Mouse (Mus musculus): ENCODE data around the gene Acbd7. TPM values are rescaled to one million over a fixed set of nuclear protein-coding genes. Genes with fewer than 3 reads are reported as not detected.

The Acbd7 gene
- total and polyA plus RNA-seq, 2 experiments = not detected

GRCm38 (mm10) chr2:3331071-3331703 is 4.8 kb upstream of the Acbd7 start:
- Histone ChIP-seq H3K27ac (replicated peaks; ENCODE audit: insufficient read depth, low read depth, low read length) (0 out of 2 replicates have a peak overlapping the region, but pooled peaks have one; percentile 4), H3K4me1 (ENCODE audit: control insufficient read depth, insufficient read depth, low read length) (peaks cover 10% of the 10 kb centered on the region), H3K4me3 (ENCODE audit: insufficient read depth, low read depth, low read length) (no peak overlapping the region), H3K27me3 (ENCODE audit: control insufficient read depth, insufficient read depth, low read length) (no peaks in the 10 kb centered on the region), H3K9ac (ENCODE audit: low read depth, low read length) (no peak overlapping the region; the same call in 1 of the 2 replicates), H3K79me2 (ENCODE audit: control insufficient read depth, insufficient read depth, low read length) (no peaks in the 10 kb centered on the region), H3K36me3 (ENCODE audit: control insufficient read depth, insufficient read depth, low read length) (peaks cover 13% of the 10 kb centered on the region; the same call in 1 of the 2 replicates)
- no peak for DNase-seq (ENCODE audit: extremely low read depth, low read depth, low spot score)
- WGBS = 42% methylated on average over 5 of the region's 5 CpGs
- TF ChIP-seq POLR2A (IDR thresholded peaks at IDR 0.05; ENCODE audit: extremely low read depth, insufficient read depth, low read length) = no peak
- TF ChIP-seq CTCF (IDR thresholded peaks at IDR 0.05; ENCODE audit: low read depth, low read length) = no peak

DNA sequence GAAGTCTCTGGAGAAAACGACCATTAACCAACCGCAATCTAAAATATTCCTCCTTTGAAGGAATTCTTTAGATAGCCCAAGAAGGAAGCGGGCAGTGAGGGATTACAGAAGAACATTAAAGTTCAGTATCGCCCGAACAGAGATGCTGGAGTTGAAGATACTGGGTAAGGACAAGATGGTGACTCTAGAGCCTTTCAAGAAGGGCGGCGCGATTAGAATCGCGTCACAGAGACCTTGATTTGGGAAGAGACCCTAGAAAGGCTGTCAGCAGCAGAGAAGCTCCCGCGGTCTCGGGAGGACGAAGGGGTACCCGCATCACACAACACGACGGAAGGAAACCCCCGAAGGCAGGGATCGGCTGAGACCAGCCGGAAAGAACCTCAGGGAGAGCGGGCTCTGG is 3.9 kb upstream of the Acbd7 start:
- Histone ChIP-seq H3K4me3 (ENCODE audit: insufficient read depth, low read depth, low read length) (peak overlapping the region; percentile 76), H3K27me3 (ENCODE audit: control insufficient read depth, insufficient read depth, low read length) (no peaks in the 10 kb centered on the region), H3K79me2 (ENCODE audit: control insufficient read depth, insufficient read depth, low read length) (no peaks in the 10 kb centered on the region), H3K36me3 (ENCODE audit: control insufficient read depth, insufficient read depth, low read length) (peaks cover 11% of the 10 kb centered on the region; the same call in 1 of the 2 replicates), H3K4me1 (ENCODE audit: control insufficient read depth, insufficient read depth, low read length) (peaks cover 10% of the 10 kb centered on the region), H3K9ac (ENCODE audit: low read depth, low read length) (peak overlapping the region; percentile 82), H3K27ac (replicated peaks; ENCODE audit: insufficient read depth, low read depth, low read length) (peak overlapping the region; percentile 52)
- no peak for DNase-seq (ENCODE audit: extremely low read depth, low read depth, low spot score)
- under 1% methylated on average over 21 of the region's 21 CpGs for WGBS
- no peak for TF ChIP-seq CTCF (IDR thresholded peaks at IDR 0.05; ENCODE audit: low read depth, low read length)
- no peak for TF ChIP-seq POLR2A (IDR thresholded peaks at IDR 0.05; ENCODE audit: extremely low read depth, insufficient read depth, low read length)

DNA sequence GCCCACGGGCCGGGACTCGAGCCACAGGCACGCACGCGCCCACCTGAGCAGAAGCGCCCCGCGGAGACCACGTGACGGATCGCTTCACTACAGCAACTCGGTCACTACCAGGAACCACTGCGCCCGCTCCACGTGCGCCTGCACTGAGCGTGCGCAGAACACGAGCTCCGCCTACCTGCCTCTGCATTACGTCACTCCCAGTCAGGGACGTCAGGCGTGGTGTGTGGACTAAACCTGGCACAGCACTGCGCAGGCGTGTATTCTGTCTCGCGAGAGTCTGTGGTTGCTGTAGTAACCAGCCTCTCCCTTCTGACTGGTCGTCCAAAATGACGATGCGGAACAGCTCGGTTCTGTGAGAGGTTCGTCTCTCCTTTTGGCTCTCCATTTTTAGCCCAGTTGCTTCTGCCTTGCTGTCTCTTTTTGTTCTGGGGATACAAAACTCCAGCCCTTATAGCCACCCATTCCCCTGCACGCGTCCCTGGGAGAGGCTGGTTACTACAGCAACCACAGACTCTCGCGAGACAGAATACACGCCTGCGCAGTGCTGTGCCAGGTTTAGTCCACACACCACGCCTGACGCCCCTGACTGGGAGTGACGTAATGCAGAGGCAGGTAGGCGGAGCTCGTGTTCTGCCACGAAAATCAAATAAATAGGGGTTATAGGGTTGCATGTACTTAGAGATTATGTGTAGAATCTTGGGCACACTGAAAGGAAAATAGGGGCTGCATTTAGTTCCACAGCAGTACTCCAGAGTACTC is 3.3 kb upstream of the Acbd7 start, which contains the start of gene Rpp38:
Gene Rpp38 (minus strand): TSS at position 160 of the 759 bp plus-strand sequence.
- DNase-seq (ENCODE audit: extremely low read depth, low read depth, low spot score) = peak; percentile 85
- 0 out of 2 replicates have a peak, but pooled peaks have one; percentile 9 for TF ChIP-seq POLR2A (IDR thresholded peaks at IDR 0.05; ENCODE audit: extremely low read depth, insufficient read depth, low read length)
- TF ChIP-seq CTCF (IDR thresholded peaks at IDR 0.05; ENCODE audit: low read depth, low read length) = no peak
- peaks cover 11% of the 10 kb centered on the region; the same call in 1 of the 2 replicates for H3K36me3 ChIP-seq (ENCODE audit: control insufficient read depth, insufficient read depth, low read length)
- no peaks in the 10 kb centered on the region for H3K79me2 ChIP-seq (ENCODE audit: control insufficient read depth, insufficient read depth, low read length)
- peak within 1 kb of the TSS; percentile 55 for H3K27ac ChIP-seq (replicated peaks; ENCODE audit: insufficient read depth, low read depth, low read length)
- H3K4me1 ChIP-seq (ENCODE audit: control insufficient read depth, insufficient read depth, low read length) = peaks cover 10% of the 10 kb centered on the region
- under 1% methylated on average over 45 of the region's 45 CpGs for WGBS
- peak within 1 kb of the TSS; percentile 82 for H3K9ac ChIP-seq (ENCODE audit: low read depth, low read length)
- H3K27me3 ChIP-seq (ENCODE audit: control insufficient read depth, insufficient read depth, low read length) = no peaks in the 10 kb centered on the region
- peak within 1 kb of the TSS; percentile 76 for H3K4me3 ChIP-seq (ENCODE audit: insufficient read depth, low read depth, low read length)

DNA sequence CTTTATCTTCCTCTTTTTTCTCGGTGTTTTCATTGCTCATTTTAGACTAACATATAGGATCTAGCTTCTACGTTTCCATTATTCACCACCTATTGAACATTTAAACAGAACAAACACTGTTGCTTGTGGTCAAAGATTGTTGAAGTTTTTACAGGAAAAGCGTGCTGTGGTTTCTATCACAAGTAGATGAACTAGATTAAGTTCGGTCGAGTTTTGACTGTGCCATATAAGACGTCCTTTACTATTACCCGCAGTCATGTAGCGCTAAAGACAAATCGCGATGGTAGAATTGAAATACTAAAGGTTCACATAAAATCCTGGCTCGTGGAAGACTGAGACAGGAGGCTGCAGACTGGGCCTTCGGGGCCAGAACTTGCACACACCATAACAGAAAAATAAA is 2.2 kb upstream of the Acbd7 start:
- no peak overlapping the region for H3K27ac ChIP-seq (replicated peaks; ENCODE audit: insufficient read depth, low read depth, low read length)
- H3K36me3 ChIP-seq (ENCODE audit: control insufficient read depth, insufficient read depth, low read length) = peaks cover 2% of the 10 kb centered on the region; the same call in 1 of the 2 replicates
- H3K9ac ChIP-seq (ENCODE audit: low read depth, low read length) = no peak overlapping the region
- H3K27me3 ChIP-seq (ENCODE audit: control insufficient read depth, insufficient read depth, low read length) = no peaks in the 10 kb centered on the region
- no peak for TF ChIP-seq CTCF (IDR thresholded peaks at IDR 0.05; ENCODE audit: low read depth, low read length)
- TF ChIP-seq POLR2A (IDR thresholded peaks at IDR 0.05; ENCODE audit: extremely low read depth, insufficient read depth, low read length) = no peak
- 92% methylated on average over 12 of the region's 12 CpGs for WGBS
- H3K4me3 ChIP-seq (ENCODE audit: insufficient read depth, low read depth, low read length) = no peak overlapping the region
- peaks cover 10% of the 10 kb centered on the region for H3K4me1 ChIP-seq (ENCODE audit: control insufficient read depth, insufficient read depth, low read length)
- H3K79me2 ChIP-seq (ENCODE audit: control insufficient read depth, insufficient read depth, low read length) = no peaks in the 10 kb centered on the region
- no peak for DNase-seq (ENCODE audit: extremely low read depth, low read depth, low spot score)

- no peak for TF ChIP-seq CTCF (IDR thresholded peaks at IDR 0.05; ENCODE audit: low read depth, low read length)
- TF ChIP-seq POLR2A (IDR thresholded peaks at IDR 0.05; ENCODE audit: extremely low read depth, insufficient read depth, low read length) = no peak
These were observed 12.5 kb downstream of the Acbd7 start for GRCm38 (mm10) chr2:3348422-3348821.

More at GRCm38 (mm10) chr2:3348422-3348821, 12.5 kb downstream of the Acbd7 start:
- Histone ChIP-seq H3K27me3 (ENCODE audit: control insufficient read depth, insufficient read depth, low read length) (no peaks in the 10 kb centered on the region), H3K79me2 (ENCODE audit: control insufficient read depth, insufficient read depth, low read length) (no peaks in the 10 kb centered on the region), H3K36me3 (ENCODE audit: control insufficient read depth, insufficient read depth, low read length) (no peaks in the 10 kb centered on the region), H3K27ac (replicated peaks; ENCODE audit: insufficient read depth, low read depth, low read length) (no peak overlapping the region), H3K4me1 (ENCODE audit: control insufficient read depth, insufficient read depth, low read length) (no peaks in the 10 kb centered on the region), H3K4me3 (ENCODE audit: insufficient read depth, low read depth, low read length) (no peak overlapping the region), H3K9ac (ENCODE audit: low read depth, low read length) (no peak overlapping the region)
- DNase-seq (ENCODE audit: extremely low read depth, low read depth, low spot score) = no peak
- WGBS = 79% methylated on average over 4 of the region's 4 CpGs

Data from liver, adult 2 months (tissue).